In genomic region chr19:16812072-16812608, GRCm38 (mm10) we compare ENCODE assay signal across 31 mouse cellular contexts. TPM values are rescaled to one million over a fixed set of nuclear protein-coding genes. Genes with fewer than 3 reads are reported as not detected.
DNase-seq lines count a peak whose midpoint lies in the region; ATAC-seq and TF ChIP-seq lines count a peak whose summit lies in the region.
"Had no signal": no experiment of that assay in that cellular context is flagged by ENCODE, and none has a peak within 500 bp of the region (broad histone marks: within the 10 kb centered on the region; RNA-seq: fewer than 3 reads in every experiment).

No protein-coding gene starts in this region.

- no peaks in the 10 kb centered on the region for H3K36me3 ChIP-seq in G1E (replicated peaks)
- H3K36me3 ChIP-seq: embryonic facial prominence, embryonic 12.5 days; forebrain, embryonic 12.5 days; hindbrain, embryonic 10.5 days; hindbrain, embryonic 15.5 days; kidney, embryonic 15.5 days; limb, embryonic 13.5 days; neural tube, embryonic 15.5 days; stomach, embryonic 15.5 days had no signal

- no peak for TF ChIP-seq CTCF in G1E (IDR thresholded peaks at IDR 0.05; ENCODE audit: low read depth, low read length)

- no peak overlapping the region for H3K4me3 ChIP-seq in G1E (ENCODE audit: low read depth, low read length)
- H3K4me3 ChIP-seq: embryonic facial prominence, embryonic 12.5 days; forebrain, embryonic 12.5 days; hindbrain, embryonic 10.5 days; hindbrain, embryonic 15.5 days; kidney, embryonic 15.5 days; layer of hippocampus, adult 2 months; left cerebral cortex, adult 2 months; limb, embryonic 13.5 days; neural tube, embryonic 15.5 days; stomach, embryonic 15.5 days had no signal

- peaks cover 16% of the 10 kb centered on the region for H3K27me3 ChIP-seq in G1E (ENCODE audit: insufficient read depth, low read length)
- H3K27me3 ChIP-seq: CH12.LX; embryonic facial prominence, embryonic 12.5 days; forebrain, embryonic 12.5 days; hindbrain, embryonic 15.5 days; kidney, embryonic 15.5 days; limb, embryonic 13.5 days; neural tube, embryonic 15.5 days; stomach, embryonic 15.5 days had no signal

- intact Hi-C loops in left cerebral cortex, postnatal 14 days (cut with DNase I): loop anchor here (10.0 kb wide), 1 partner anchor 573 kb away; no protein-coding TSS in a partner anchor

- H3K4me1 ChIP-seq in G1E (ENCODE audit: insufficient read depth, low read depth, low read length): peaks cover 2% of the 10 kb centered on the region
- H3K4me1 ChIP-seq: embryonic facial prominence, embryonic 12.5 days; forebrain, embryonic 12.5 days; hindbrain, embryonic 10.5 days; hindbrain, embryonic 15.5 days; kidney, embryonic 15.5 days; neural tube, embryonic 15.5 days; stomach, embryonic 15.5 days had no signal

- no peaks in the 10 kb centered on the region for H3K9me3 ChIP-seq in G1E (replicated peaks)
- H3K9me3 ChIP-seq: embryonic facial prominence, embryonic 12.5 days; forebrain, embryonic 12.5 days; hindbrain, embryonic 10.5 days; hindbrain, embryonic 15.5 days; kidney, embryonic 15.5 days; limb, embryonic 13.5 days; neural tube, embryonic 15.5 days; stomach, embryonic 15.5 days had no signal

- peak; percentile 15; the same call in 1 of the 2 replicates for ATAC-seq in G1E (ENCODE audit: extremely low read depth, insufficient number of reproducible peaks, low FRiP score, poor library complexity, severe bottlenecking)
- ATAC-seq in megakaryocyte progenitor cell, adult 5-6 weeks (replicated peaks; ENCODE audit: poor library complexity): peak; percentile 73

- DNase-seq in 3T3-L1 (ENCODE audit: low read depth, low spot score): peak; percentile 46
- no peak for DNase-seq in G1E (ENCODE audit: low spot score)
- DNase-seq in gonadal fat pad, adult 2 months (ENCODE audit: low read depth): peak; percentile 75
- DNase-seq in testis, postnatal 14 days (ENCODE audit: low spot score): no peak
- DNase-seq in spleen, adult 12 weeks (ENCODE audit: low spot score): no peak
- DNase-seq in left cerebral cortex, postnatal 14 days (ENCODE audit: low spot score in 2 of 2): no peak
- DNase-seq: adrenal gland, adult 2 months; adrenal gland, postnatal 36 days; cerebellum, adult 8-10 months; cerebellum, postnatal 36 days; gastrocnemius, postnatal 10 days; heart, postnatal 14 days; kidney, adult 18-20 months; kidney, postnatal 25 days; lung, postnatal 4 days; midbrain, embryonic 14.5 days; retina, postnatal 1 day; right cerebral cortex, postnatal 14 days; thymus, postnatal 25 days had no signal

RNA-seq across cellular contexts. Expression of gene Vps13a, which starts 31.4 kb away (rescaled TPM):
- total RNA-seq in G1E (2014; fragmentation: Nextera tagmentation): 116 and 125 TPM in 2 replicates
- total RNA-seq in G1E (2017): 70.7 and 89.9 TPM in 2 replicates
- polyA plus RNA-seq in G1E (2012): 3.7 and 4.7 TPM in 2 replicates
- 4.8 and 5.0 TPM in 2 replicates for polyA plus RNA-seq in gonadal fat pad, adult 2 months (2012; rRNA removed)
- total RNA-seq in megakaryocyte progenitor cell, adult 5-6 weeks (2015): 50.9 and 67.2 TPM in 2 replicates
- total RNA-seq in megakaryocyte progenitor cell, adult 5-6 weeks (2017): 51.8 and 72.8 TPM in 2 replicates
- total RNA-seq in left cerebral cortex, postnatal 14 days (2021): 10 to 100 TPM; 62.3 to 64.0 TPM

Comparison
In these comparisons a context has a peak if more than half of its experiments do, and no peak if none do; other contexts are left out.
1. DNase-seq: peak in 3T3-L1 (single experiment) and gonadal fat pad, adult 2 months (single experiment); none in G1E (single experiment), testis, postnatal 14 days (single experiment), spleen, adult 12 weeks (single experiment) and left cerebral cortex, postnatal 14 days (0 of 2).